Mouse (Mus musculus): ENCODE data around the gene Plagl2. TPM values are rescaled to one million over a fixed set of nuclear protein-coding genes. Genes with fewer than 3 reads are reported as not detected.

The Plagl2 gene
- polyA plus RNA-seq, 1 experiment from 2014 or later, result 53.5 TPM

GRCm38 (mm10) chr2:153225595-153225953 lies 15.7 kb downstream of the Plagl2 start:
- Histone ChIP-seq H3K4me1 (ENCODE audit: control insufficient read depth, insufficient read depth, low read length) (peaks cover 14% of the 10 kb centered on the region), H3K4me2 (ENCODE audit: low read depth, low read length) (peak overlapping the region; percentile 77), H3K9me3 (ENCODE audit: control insufficient read depth, low read length) (no peaks in the 10 kb centered on the region), H3K4me3 (ENCODE audit: low read length) (peak overlapping the region; percentile 58), H3K27ac (ENCODE audit: low read length) (peak overlapping the region; percentile 79), H3K36me3 (ENCODE audit: control insufficient read depth, insufficient read depth, low read length) (peaks cover 13% of the 10 kb centered on the region), H3K27me3 (replicated peaks; ENCODE audit: control insufficient read depth, insufficient read depth, low read length) (no peaks in the 10 kb centered on the region), H3K9ac (ENCODE audit: low read depth, low read length) (peak overlapping the region; percentile 79)
- 5% methylated on average over 3 of the region's 3 CpGs for WGBS
- ATAC-seq, result peak; percentile 25; the same call in 1 of the 2 replicates

- ATAC-seq, result peak; percentile 41
- H3K9me3 ChIP-seq (ENCODE audit: control insufficient read depth, low read length), result no peaks in the 10 kb centered on the region
- H3K36me3 ChIP-seq (ENCODE audit: control insufficient read depth, insufficient read depth, low read length), result peaks cover 11% of the 10 kb centered on the region
- H3K4me2 ChIP-seq (ENCODE audit: low read depth, low read length), result peak within 1 kb of the TSS; percentile 77
- peak within 1 kb of the TSS; percentile 58 for H3K4me3 ChIP-seq (ENCODE audit: low read length)
- H3K27ac ChIP-seq (ENCODE audit: low read length), result peak within 1 kb of the TSS; percentile 79
- H3K27me3 ChIP-seq (replicated peaks; ENCODE audit: control insufficient read depth, insufficient read depth, low read length), result no peaks in the 10 kb centered on the region
- 1% methylated on average over 31 of the region's 31 CpGs for WGBS
- peak within 1 kb of the TSS; percentile 79 for H3K9ac ChIP-seq (ENCODE audit: low read depth, low read length)
- H3K4me1 ChIP-seq (ENCODE audit: control insufficient read depth, insufficient read depth, low read length), result peaks cover 14% of the 10 kb centered on the region
Measured at GRCm38 (mm10) chr2:153224946-153225594, 16.2 kb downstream of the Plagl2 start, which contains the start of gene Tspyl3. TSS of gene Tspyl3 (minus strand) at chr2:153225441.

- Histone ChIP-seq H3K4me2 (ENCODE audit: low read depth, low read length) (no peak overlapping the region), H3K9me3 (ENCODE audit: control insufficient read depth, low read length) (no peaks in the 10 kb centered on the region), H3K36me3 (ENCODE audit: control insufficient read depth, insufficient read depth, low read length) (no peaks in the 10 kb centered on the region), H3K4me3 (ENCODE audit: low read length) (no peak overlapping the region), H3K27ac (ENCODE audit: low read length) (no peak overlapping the region), H3K4me1 (ENCODE audit: control insufficient read depth, insufficient read depth, low read length) (peaks cover 14% of the 10 kb centered on the region), H3K27me3 (replicated peaks; ENCODE audit: control insufficient read depth, insufficient read depth, low read length) (no peaks in the 10 kb centered on the region), H3K9ac (ENCODE audit: low read depth, low read length) (no peak overlapping the region)
- WGBS, result 96% methylated on average over 2 of the region's 2 CpGs
- ATAC-seq, result no peak
Measured at GRCm38 (mm10) chr2:153222566-153222965, 18.7 kb downstream of the Plagl2 start.

GRCm38 (mm10) chr2:153222130-153222529 lies 19.1 kb downstream of the Plagl2 start:
- Histone ChIP-seq H3K4me1 (ENCODE audit: control insufficient read depth, insufficient read depth, low read length) (peaks cover 14% of the 10 kb centered on the region), H3K27ac (ENCODE audit: low read length) (no peak overlapping the region), H3K9ac (ENCODE audit: low read depth, low read length) (no peak overlapping the region), H3K4me3 (ENCODE audit: low read length) (no peak overlapping the region), H3K9me3 (ENCODE audit: control insufficient read depth, low read length) (no peaks in the 10 kb centered on the region), H3K27me3 (replicated peaks; ENCODE audit: control insufficient read depth, insufficient read depth, low read length) (no peaks in the 10 kb centered on the region), H3K36me3 (ENCODE audit: control insufficient read depth, insufficient read depth, low read length) (no peaks in the 10 kb centered on the region), H3K4me2 (ENCODE audit: low read depth, low read length) (no peak overlapping the region)
- ATAC-seq, result no peak

- Histone ChIP-seq H3K4me1 (ENCODE audit: control insufficient read depth, insufficient read depth, low read length) (peaks cover 14% of the 10 kb centered on the region), H3K4me3 (ENCODE audit: low read length) (no peak overlapping the region), H3K27me3 (replicated peaks; ENCODE audit: control insufficient read depth, insufficient read depth, low read length) (no peaks in the 10 kb centered on the region), H3K27ac (ENCODE audit: low read length) (no peak overlapping the region), H3K9ac (ENCODE audit: low read depth, low read length) (no peak overlapping the region), H3K36me3 (ENCODE audit: control insufficient read depth, insufficient read depth, low read length) (no peaks in the 10 kb centered on the region), H3K4me2 (ENCODE audit: low read depth, low read length) (no peak overlapping the region), H3K9me3 (ENCODE audit: control insufficient read depth, low read length) (no peaks in the 10 kb centered on the region)
- no peak for ATAC-seq
- 80% methylated on average over 4 of the region's 4 CpGs for WGBS
Measured at GRCm38 (mm10) chr2:153221620-153222019, 19.6 kb downstream of the Plagl2 start.

- 38% methylated on average over 3 of the region's 3 CpGs for WGBS
- H3K9ac ChIP-seq (ENCODE audit: low read depth, low read length), result peak overlapping the region; percentile 43
- peak; percentile 94 for ATAC-seq
Measured at GRCm38 (mm10) chr2:153218516-153218915, 22.7 kb downstream of the Plagl2 start.

GRCm38 (mm10) chr2:153217826-153218340 lies 23.3 kb downstream of the Plagl2 start:
- ATAC-seq, result peak; percentile 72
- no peaks in the 10 kb centered on the region for H3K27me3 ChIP-seq (replicated peaks; ENCODE audit: control insufficient read depth, insufficient read depth, low read length)
- peaks cover 3% of the 10 kb centered on the region; the same call in 1 of the 2 replicates for H3K4me1 ChIP-seq (ENCODE audit: control insufficient read depth, insufficient read depth, low read length)
- H3K9me3 ChIP-seq (ENCODE audit: control insufficient read depth, low read length), result no peaks in the 10 kb centered on the region
- no peaks in the 10 kb centered on the region for H3K36me3 ChIP-seq (ENCODE audit: control insufficient read depth, insufficient read depth, low read length)
- 67% methylated on average over 10 of the region's 10 CpGs for WGBS
- no peak overlapping the region for H3K4me3 ChIP-seq (ENCODE audit: low read length)
- H3K27ac ChIP-seq (ENCODE audit: low read length), result peak overlapping the region; percentile 94
- H3K9ac ChIP-seq (ENCODE audit: low read depth, low read length), result peak overlapping the region; percentile 43; the same call in 1 of the 2 replicates
- no peak overlapping the region; the same call in 1 of the 2 replicates for H3K4me2 ChIP-seq (ENCODE audit: low read depth, low read length)

More at GRCm38 (mm10) chr2:153218516-153218915, 22.7 kb downstream of the Plagl2 start:
- peaks cover 3% of the 10 kb centered on the region; the same call in 1 of the 2 replicates for H3K4me1 ChIP-seq (ENCODE audit: control insufficient read depth, insufficient read depth, low read length)
- H3K36me3 ChIP-seq (ENCODE audit: control insufficient read depth, insufficient read depth, low read length), result no peaks in the 10 kb centered on the region
- H3K27me3 ChIP-seq (replicated peaks; ENCODE audit: control insufficient read depth, insufficient read depth, low read length), result no peaks in the 10 kb centered on the region
- peak overlapping the region; percentile 94 for H3K27ac ChIP-seq (ENCODE audit: low read length)
- H3K4me3 ChIP-seq (ENCODE audit: low read length), result no peak overlapping the region
- no peak overlapping the region; the same call in 1 of the 2 replicates for H3K4me2 ChIP-seq (ENCODE audit: low read depth, low read length)
- H3K9me3 ChIP-seq (ENCODE audit: control insufficient read depth, low read length), result no peaks in the 10 kb centered on the region

- H3K27me3 ChIP-seq (replicated peaks; ENCODE audit: control insufficient read depth, insufficient read depth, low read length), result no peaks in the 10 kb centered on the region
- H3K27ac ChIP-seq (ENCODE audit: low read length), result peak overlapping the region; percentile 39; the same call in 1 of the 2 replicates
- no peaks in the 10 kb centered on the region for H3K36me3 ChIP-seq (ENCODE audit: control insufficient read depth, insufficient read depth, low read length)
- H3K4me1 ChIP-seq (ENCODE audit: control insufficient read depth, insufficient read depth, low read length), result peaks cover 3% of the 10 kb centered on the region; the same call in 1 of the 2 replicates
- no peak overlapping the region for H3K4me2 ChIP-seq (ENCODE audit: low read depth, low read length)
- no peak overlapping the region for H3K4me3 ChIP-seq (ENCODE audit: low read length)
- no peak overlapping the region for H3K9ac ChIP-seq (ENCODE audit: low read depth, low read length)
- ATAC-seq, result no peak
- WGBS, result 89% methylated on average over 4 of the region's 4 CpGs
- H3K9me3 ChIP-seq (ENCODE audit: control insufficient read depth, low read length), result no peaks in the 10 kb centered on the region
Measured at GRCm38 (mm10) chr2:153215421-153215820, 25.8 kb downstream of the Plagl2 start.

- no peak for ATAC-seq
- H3K4me2 ChIP-seq (ENCODE audit: low read depth, low read length), result no peak overlapping the region
Measured at GRCm38 (mm10) chr2:153214771-153215259, 26.4 kb downstream of the Plagl2 start.

More at GRCm38 (mm10) chr2:153214771-153215259, 26.4 kb downstream of the Plagl2 start:
- H3K4me3 ChIP-seq (ENCODE audit: low read length), result no peak overlapping the region
- no peak overlapping the region for H3K9ac ChIP-seq (ENCODE audit: low read depth, low read length)
- no peaks in the 10 kb centered on the region for H3K36me3 ChIP-seq (ENCODE audit: control insufficient read depth, insufficient read depth, low read length)
- no peaks in the 10 kb centered on the region for H3K27me3 ChIP-seq (replicated peaks; ENCODE audit: control insufficient read depth, insufficient read depth, low read length)
- H3K27ac ChIP-seq (ENCODE audit: low read length), result peak overlapping the region; percentile 39
- 62% methylated on average over 6 of the region's 6 CpGs for WGBS
- H3K4me1 ChIP-seq (ENCODE audit: control insufficient read depth, insufficient read depth, low read length), result peaks cover 3% of the 10 kb centered on the region; the same call in 1 of the 2 replicates
- H3K9me3 ChIP-seq (ENCODE audit: control insufficient read depth, low read length), result no peaks in the 10 kb centered on the region
